Mouse (Mus musculus) T-helper 17 cell (primary cell): Measurements from ENCODE around the gene Hsp90ab1.

Source experiments
- in situ Hi-C, 2 experiments: fragments of 300-600 bp; cut with MboI, MseI; formaldehyde crosslinking; loops; 1 replicate in 1 of 2; 2 replicates in 1 of 2; pipeline ENCODE4 v1.15.1; 2025; ENCODE audit warnings: high pct_unique_total_duplicates in 2 of 2

Hsp90ab1 gene

GRCm38 (mm10) chr17:45573087-45573779 is at the start of gene Hsp90ab1:
Gene Hsp90ab1 (minus strand): TSS chr17:45573271.
- in situ Hi-C loops, result no loop called here

GRCm38 (mm10) chr17:45619386-45620256 is 46.5 kb upstream of the Hsp90ab1 start:
- in situ Hi-C loops, result loop anchor here in 1 of 2 experiments (5.0 kb wide), 1 partner anchor 53 kb away; no protein-coding TSS in a partner anchor

- in situ Hi-C loops, result no loop called here
Observed at GRCm38 (mm10) chr17:45618941-45619385, 45.9 kb upstream of the Hsp90ab1 start.

- in situ Hi-C loops, result no loop called here
Observed at GRCm38 (mm10) chr17:45617655-45618054, 44.6 kb upstream of the Hsp90ab1 start.

- in situ Hi-C loops, result no loop called here
Observed at GRCm38 (mm10) chr17:45616679-45617078, 43.6 kb upstream of the Hsp90ab1 start.

- in situ Hi-C loops, result no loop called here
Observed at GRCm38 (mm10) chr17:45616046-45616650, 43.1 kb upstream of the Hsp90ab1 start.

GRCm38 (mm10) chr17:45612921-45613320 is 39.9 kb upstream of the Hsp90ab1 start:
- in situ Hi-C loops, result no loop called here

- in situ Hi-C loops, result no loop called here
Observed at GRCm38 (mm10) chr17:45612008-45612407, 38.9 kb upstream of the Hsp90ab1 start.

- in situ Hi-C loops, result no loop called here
Observed at GRCm38 (mm10) chr17:45610144-45610866, 37.2 kb upstream of the Hsp90ab1 start.

- in situ Hi-C loops, result no loop called here
Observed at GRCm38 (mm10) chr17:45608396-45608795, 35.3 kb upstream of the Hsp90ab1 start.

GRCm38 (mm10) chr17:45606992-45607879 is 34.2 kb upstream of the Hsp90ab1 start:
- in situ Hi-C loops, result no loop called here

- in situ Hi-C loops, result no loop called here
Observed at GRCm38 (mm10) chr17:45602984-45603383, 29.9 kb upstream of the Hsp90ab1 start.

GRCm38 (mm10) chr17:45601877-45602304 is 28.8 kb upstream of the Hsp90ab1 start, which contains the start of gene Mymx:
Gene Mymx (minus strand): TSS chr17:45602102.
- in situ Hi-C loops, result no loop called here

GRCm38 (mm10) chr17:45601325-45601724 is 28.3 kb upstream of the Hsp90ab1 start:
- in situ Hi-C loops, result no loop called here

- in situ Hi-C loops, result no loop called here
Observed at GRCm38 (mm10) chr17:45600267-45600666, 27.2 kb upstream of the Hsp90ab1 start.

GRCm38 (mm10) chr17:45599446-45600242 is 26.6 kb upstream of the Hsp90ab1 start, which contains the start of gene Slc29a1:
Gene Slc29a1 (minus strand): TSS chr17:45599606.
- in situ Hi-C loops, result loop anchor here in 1 of 2 experiments (10.0 kb wide), 1 partner anchor 1615 kb away; no protein-coding TSS in a partner anchor

GRCm38 (mm10) chr17:45598891-45599290 is 25.8 kb upstream of the Hsp90ab1 start:
- in situ Hi-C loops, result loop anchor here in 1 of 2 experiments (10.0 kb wide), 1 partner anchor 1616 kb away; no protein-coding TSS in a partner anchor

- in situ Hi-C loops, result loop anchor here in 1 of 2 experiments (10.0 kb wide), 1 partner anchor 1616 kb away; no protein-coding TSS in a partner anchor
Observed at GRCm38 (mm10) chr17:45598376-45598775, 25.3 kb upstream of the Hsp90ab1 start.

GRCm38 (mm10) chr17:45597787-45598186 is 24.7 kb upstream of the Hsp90ab1 start:
- in situ Hi-C loops, result loop anchor here in 1 of 2 experiments (10.0 kb wide), 1 partner anchor 1617 kb away; no protein-coding TSS in a partner anchor
